Mouse (Mus musculus) myocyte (in vitro differentiated cells): ENCODE data around the gene Arl2bp. TPM values are rescaled to one million over a fixed set of nuclear protein-coding genes. Genes with fewer than 3 reads are reported as not detected.

ENCODE experiments used
- H3K27me3 ChIP-seq: one replicate; pipeline ENCODE4 v1.6.1; 2011; ENCODE audit not compliant: control insufficient read depth, insufficient read depth, insufficient read length
- H3K36me3 ChIP-seq: one replicate; pipeline ENCODE4 v1.6.1; 2011; ENCODE audit not compliant: control insufficient read depth, insufficient read depth
- H3K4me2 ChIP-seq: one replicate; pipeline ENCODE4 v1.6.1; 2011; ENCODE audit warnings: low read depth, control low read depth
- H3K4me3 ChIP-seq: one replicate; pipeline ENCODE4 v1.5.1; 2011; ENCODE audit warnings: mild to moderate bottlenecking, control low read depth, moderate library complexity
- H3K79me2 ChIP-seq: one replicate; pipeline ENCODE4 v1.6.1; 2011; ENCODE audit not compliant: control insufficient read depth, insufficient read depth
- H3ac ChIP-seq: one replicate; pipeline ENCODE4 v1.6.1; 2011; ENCODE audit not compliant: control insufficient read depth, insufficient read length
- CEBPB ChIP-seq: IDR thresholded peaks from 2 replicates; pipeline ENCODE4 v1.6.1; 2011; ENCODE audit warnings: mild to moderate bottlenecking, moderate library complexity; ENCODE audit not compliant: poor library complexity, insufficient read depth, severe bottlenecking
- E2F4 ChIP-seq: IDR thresholded peaks from one replicate; pipeline ENCODE4 v1.6.1; 2011; ENCODE audit warnings: mild to moderate bottlenecking, control low read depth, moderate library complexity; ENCODE audit not compliant: insufficient read depth
- MAX ChIP-seq: IDR thresholded peaks from one replicate; pipeline ENCODE4 v1.6.1; 2011; ENCODE audit warnings: low read depth, mild to moderate bottlenecking, control low read depth
- MYOD1 ChIP-seq, 3 experiments: IDR thresholded peaks; one replicate each; pipeline ENCODE4 v1.6.1; 2011; ENCODE audit warnings: control low read depth in 2 of 3, low read depth in 2 of 3, mild to moderate bottlenecking in 2 of 3, moderate library complexity in 1 of 3; ENCODE audit not compliant: insufficient read length in 2 of 3, control insufficient read depth in 1 of 3
- MYOG ChIP-seq, 3 experiments: IDR thresholded peaks; one replicate each; pipeline ENCODE4 v1.6.1; 2011; ENCODE audit warnings: control low read depth in 2 of 3, low read depth in 2 of 3, mild to moderate bottlenecking in 2 of 3; ENCODE audit not compliant: insufficient read length in 2 of 3, control insufficient read depth in 1 of 3, insufficient read depth in 1 of 3
- POLR2A ChIP-seq: IDR thresholded peaks from one replicate; pipeline ENCODE4 v1.6.1; 2011; ENCODE audit warnings: low read depth, mild to moderate bottlenecking, control low read depth, moderate library complexity; ENCODE audit not compliant: insufficient read length
- POLR2AphosphoS2 ChIP-seq: IDR thresholded peaks from one replicate; pipeline ENCODE4 v1.6.1; 2011; ENCODE audit warnings: low read depth, control low read depth; ENCODE audit not compliant: insufficient read length
- REST ChIP-seq: IDR thresholded peaks from one replicate; pipeline ENCODE4 v1.6.1; 2011; ENCODE audit warnings: mild to moderate bottlenecking, control low read depth, moderate library complexity; ENCODE audit not compliant: insufficient read depth, insufficient read length
- SRF ChIP-seq: IDR thresholded peaks from one replicate; pipeline ENCODE4 v1.6.1; 2011; ENCODE audit warnings: low read depth; ENCODE audit not compliant: control insufficient read depth, insufficient read length
- TCF12 ChIP-seq: IDR thresholded peaks from one replicate; pipeline ENCODE4 v1.6.1; 2011; ENCODE audit warnings: mild to moderate bottlenecking, control low read depth; ENCODE audit not compliant: poor library complexity, insufficient read depth, severe bottlenecking
- TCF3 ChIP-seq: IDR thresholded peaks from one replicate; pipeline ENCODE4 v1.6.1; 2011; ENCODE audit warnings: low read depth, control low read depth; ENCODE audit not compliant: insufficient read length
- USF1 ChIP-seq: IDR thresholded peaks from one replicate; pipeline ENCODE4 v1.6.1; 2011; ENCODE audit warnings: low read depth, mild to moderate bottlenecking, control low read depth, moderate library complexity
- polyA plus RNA-seq: library from polyadenylated mRNA; unstranded; fragments of >200 nt; fragmentation: generic; extraction: Trizol; gene quantifications from one replicate; pipeline ENCODE4 v1.2.1, GENCODE M21; 2012; ENCODE audit warnings: missing spikeins

The Arl2bp gene
- polyA plus RNA-seq, 1 experiment: 67.4 TPM

GRCm38 (mm10) chr8:94716841-94717240, 50.4 kb downstream of the Arl2bp start:
- no peak overlapping the region for H3K4me2 ChIP-seq
- no peak overlapping the region for H3K4me3 ChIP-seq
- TF ChIP-seq SRF: no peak
- no peak for TF ChIP-seq USF1
- TF ChIP-seq TCF12: no peak
- TF ChIP-seq POLR2A: no peak
- TF ChIP-seq REST: no peak
- no peak for TF ChIP-seq CEBPB
- TF ChIP-seq MAX: no peak
- no peak for TF ChIP-seq MYOD1 (IDR thresholded peaks at IDR 0.05; ENCODE audit: control insufficient read depth in 1 of 3, insufficient read length in 2 of 3, low read depth in 2 of 3)
- no peak for TF ChIP-seq POLR2AphosphoS2
- no peak for TF ChIP-seq MYOG (IDR thresholded peaks at IDR 0.05; ENCODE audit: control insufficient read depth in 1 of 3, insufficient read depth in 1 of 3, insufficient read length in 2 of 3, low read depth in 2 of 3)
- no peak for TF ChIP-seq E2F4
- TF ChIP-seq TCF3: no peak
- H3K27me3 ChIP-seq: no peaks in the 10 kb centered on the region
- no peaks in the 10 kb centered on the region for H3K36me3 ChIP-seq
- H3ac ChIP-seq: no peak overlapping the region
- no peaks in the 10 kb centered on the region for H3K79me2 ChIP-seq

Other genes starting within 250 kb of the Arl2bp start
- 0.40 TPM for gene Nlrc5, start 232.2 kb upstream of the Arl2bp start, polyA plus RNA-seq
- gene Cpne2, start 133.6 kb upstream of the Arl2bp start, polyA plus RNA-seq: 20.4 TPM
- 7.4 TPM for gene Rspry1, start 64.7 kb upstream of the Arl2bp start, polyA plus RNA-seq
- 24.2 TPM for gene Fam192a, start 64.6 kb upstream of the Arl2bp start, polyA plus RNA-seq
- gene Pllp, start 29.7 kb downstream of the Arl2bp start, polyA plus RNA-seq: 0.02 TPM
- not detected for gene Ccl22, start 79.0 kb downstream of the Arl2bp start, polyA plus RNA-seq
- 8.3 TPM for gene Cx3cl1, start 105.4 kb downstream of the Arl2bp start, polyA plus RNA-seq
- 0.48 TPM for gene Ccl17, start 143.9 kb downstream of the Arl2bp start, polyA plus RNA-seq
- gene Coq9, start 171.7 kb downstream of the Arl2bp start, polyA plus RNA-seq: 126 TPM
- gene Ciapin1, start 171.8 kb downstream of the Arl2bp start, polyA plus RNA-seq: 74.9 TPM
- gene Polr2c, start 190.8 kb downstream of the Arl2bp start, polyA plus RNA-seq: 102 TPM
- 4.4 TPM for gene Dok4, start 209.7 kb downstream of the Arl2bp start, polyA plus RNA-seq